Mouse (Mus musculus): ENCODE data around the gene Zfp385a. TPM values are rescaled to one million over a fixed set of nuclear protein-coding genes. Genes with fewer than 3 reads are reported as not detected.
"Not testable (repeated sequence)": the region's sequence is repeated elsewhere in the genome, so short reads cannot be mapped to it uniquely, and the experiment has no call there.

Gene Zfp385a
- polyA plus RNA-seq, 1 experiment from 2014 or later, result 12.7 TPM

GRCm38 (mm10) chr15:103292673-103293345 lies 47.1 kb downstream of the Zfp385a start:
- no peak overlapping the region for H3K4me3 ChIP-seq
- H3K9me3 ChIP-seq, result no peaks in the 10 kb centered on the region
- no peak overlapping the region for H3K9ac ChIP-seq (replicated peaks)
- H3K4me1 ChIP-seq, result peaks cover 28% of the 10 kb centered on the region
- no peak for ATAC-seq (replicated peaks)
- H3K27me3 ChIP-seq, result no peaks in the 10 kb centered on the region
- no peak overlapping the region for H3K27ac ChIP-seq (replicated peaks)
- WGBS, result 77% methylated on average over 4 of the region's 4 CpGs
- no peak overlapping the region for H3K4me2 ChIP-seq (replicated peaks)
- peaks cover 34% of the 10 kb centered on the region for H3K36me3 ChIP-seq

DNA sequence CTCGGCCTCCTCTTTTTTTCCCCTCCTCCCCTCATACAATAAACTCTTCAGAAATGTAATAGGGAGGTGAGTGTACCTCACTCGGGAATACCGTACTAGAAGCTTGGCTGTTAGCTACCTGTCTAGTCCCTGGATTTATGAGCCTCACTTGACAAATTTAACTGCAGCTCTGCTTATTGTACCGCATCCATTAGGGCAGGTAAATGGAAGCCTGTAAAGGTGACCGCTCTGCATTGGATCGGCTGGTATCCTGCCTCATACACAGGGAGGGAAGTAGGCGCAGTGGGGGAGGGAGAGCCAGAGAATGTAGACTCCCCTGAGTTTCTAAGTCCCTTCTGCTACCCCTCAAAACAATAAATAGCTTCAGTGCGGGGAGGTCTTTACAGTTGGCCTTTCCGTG lies 49.0 kb downstream of the Zfp385a start:
- Histone ChIP-seq H3K4me2 (replicated peaks) (no peak overlapping the region), H3K27ac (replicated peaks) (no peak overlapping the region), H3K4me3 (no peak overlapping the region), H3K9ac (replicated peaks) (no peak overlapping the region), H3K27me3 (no peaks in the 10 kb centered on the region), H3K4me1 (peaks cover 14% of the 10 kb centered on the region), H3K36me3 (peaks cover 29% of the 10 kb centered on the region), H3K9me3 (no peaks in the 10 kb centered on the region)
- no peak for ATAC-seq (replicated peaks)
- WGBS, result 93% methylated on average over 9 of the region's 9 CpGs

GRCm38 (mm10) chr15:103290417-103290816 lies 49.5 kb downstream of the Zfp385a start:
- ATAC-seq (replicated peaks), result no peak
- no peak overlapping the region for H3K9ac ChIP-seq (replicated peaks)
- H3K27me3 ChIP-seq, result no peaks in the 10 kb centered on the region
- H3K4me1 ChIP-seq, result peaks cover 14% of the 10 kb centered on the region
- peaks cover 29% of the 10 kb centered on the region for H3K36me3 ChIP-seq
- H3K4me2 ChIP-seq (replicated peaks), result no peak overlapping the region
- no peak overlapping the region for H3K4me3 ChIP-seq
- 79% methylated on average over 6 of the region's 6 CpGs for WGBS
- no peaks in the 10 kb centered on the region for H3K9me3 ChIP-seq
- H3K27ac ChIP-seq (replicated peaks), result no peak overlapping the region

DNA sequence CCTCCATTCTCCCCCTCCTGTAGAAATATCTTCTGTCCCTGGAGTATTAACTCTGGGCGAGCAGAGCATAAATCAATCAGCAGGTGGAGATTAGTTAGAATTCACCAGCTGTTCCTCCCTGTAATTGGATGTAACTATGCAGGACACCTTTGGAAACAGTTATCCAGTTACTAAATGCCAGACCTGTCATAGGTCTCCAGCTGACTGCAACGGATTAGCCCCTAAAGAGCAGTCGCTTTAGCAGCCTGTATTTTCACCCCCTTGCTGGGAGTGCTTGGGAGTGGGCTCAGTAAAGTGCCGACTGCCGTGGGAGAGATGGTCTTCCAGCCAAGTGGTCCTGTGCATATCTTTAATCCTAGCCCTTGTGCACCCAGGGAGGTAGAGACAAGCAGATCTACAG lies 50.3 kb downstream of the Zfp385a start:
- no peak overlapping the region for H3K9ac ChIP-seq (replicated peaks)
- H3K36me3 ChIP-seq, result peaks cover 29% of the 10 kb centered on the region
- no peaks in the 10 kb centered on the region for H3K9me3 ChIP-seq
- no peak overlapping the region for H3K4me2 ChIP-seq (replicated peaks)
- 34% methylated on average over 5 of the region's 5 CpGs for WGBS
- no peak overlapping the region for H3K27ac ChIP-seq (replicated peaks)
- no peaks in the 10 kb centered on the region for H3K27me3 ChIP-seq
- H3K4me1 ChIP-seq, result peaks cover 21% of the 10 kb centered on the region
- H3K4me3 ChIP-seq, result no peak overlapping the region
- no peak for ATAC-seq (replicated peaks)

DNA sequence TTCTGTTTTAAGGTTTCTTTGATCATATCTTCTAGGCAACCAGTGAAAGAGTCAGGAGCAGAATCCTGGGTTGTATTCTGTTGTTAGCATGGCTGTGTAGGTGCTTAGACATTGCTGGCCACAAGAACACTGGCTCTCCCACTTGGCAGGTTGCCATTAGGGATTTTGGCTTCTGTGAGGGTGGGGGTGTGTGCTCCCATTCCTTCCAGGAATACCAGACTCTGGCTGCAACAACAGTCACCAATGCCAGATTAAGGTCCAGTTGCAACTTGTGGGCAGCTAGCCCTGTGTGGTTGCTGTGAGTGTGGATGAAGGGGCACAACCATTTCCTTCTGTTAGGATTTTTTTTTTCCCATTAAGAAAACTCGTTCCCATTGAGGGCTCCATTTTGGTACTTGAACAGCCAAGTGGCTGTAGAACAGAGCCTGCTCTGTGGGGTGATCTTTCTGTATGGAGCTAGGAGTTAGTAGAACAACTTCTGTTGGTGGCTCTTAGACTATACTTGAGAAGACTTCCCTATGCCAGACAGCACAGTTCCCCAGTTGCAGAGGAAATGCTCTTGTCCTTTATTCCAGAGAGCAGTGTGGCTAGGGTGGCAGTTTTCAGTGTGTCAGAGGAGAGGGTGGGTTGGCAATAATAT lies 54.0 kb downstream of the Zfp385a start:
- H3K27ac ChIP-seq (replicated peaks), result peak overlapping the region; percentile 65
- no peak overlapping the region for H3K4me3 ChIP-seq
- H3K9me3 ChIP-seq, result no peaks in the 10 kb centered on the region
- no peak overlapping the region for H3K9ac ChIP-seq (replicated peaks)
- no peak overlapping the region for H3K4me2 ChIP-seq (replicated peaks)
- 25% methylated on average over 1 of the region's 1 CpGs for whole genome bisulfite sequencing
- peaks cover 7% of the 10 kb centered on the region; the same call in 1 of the 2 replicates for H3K36me3 ChIP-seq
- no peaks in the 10 kb centered on the region for H3K27me3 ChIP-seq
- peak; percentile 71; the same call in 1 of the 2 replicates for ATAC-seq (replicated peaks)
- H3K4me1 ChIP-seq, result peaks cover 23% of the 10 kb centered on the region

DNA sequence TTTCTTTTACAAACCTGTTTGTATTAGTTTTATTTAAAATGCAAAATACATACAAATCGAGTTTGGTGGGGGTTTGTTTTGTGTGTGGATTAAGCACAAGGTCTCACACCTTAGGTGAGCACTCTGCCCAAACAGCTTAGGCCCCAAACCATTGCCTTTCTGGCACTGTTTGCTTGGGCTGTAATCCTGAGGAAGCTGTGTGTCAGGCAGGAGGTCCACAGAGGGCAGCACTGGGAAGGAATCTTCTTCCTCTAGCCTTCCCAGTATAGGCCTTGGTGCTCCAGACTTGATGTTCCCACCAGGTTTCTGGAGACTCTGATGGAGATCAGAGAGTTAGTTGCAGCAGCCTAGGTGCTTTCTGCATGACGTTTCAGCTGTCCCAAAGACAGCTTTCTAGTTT lies 55.2 kb downstream of the Zfp385a start:
- Histone ChIP-seq H3K27me3 (no peaks in the 10 kb centered on the region), H3K4me1 (peaks cover 22% of the 10 kb centered on the region), H3K9ac (replicated peaks) (no peak overlapping the region), H3K36me3 (peaks cover 2% of the 10 kb centered on the region; the same call in 1 of the 2 replicates), H3K27ac (replicated peaks) (peak overlapping the region; percentile 65), H3K4me2 (replicated peaks) (no peak overlapping the region), H3K9me3 (no peaks in the 10 kb centered on the region), H3K4me3 (no peak overlapping the region)
- 56% methylated on average over 2 of the region's 2 CpGs for WGBS
- no peak for ATAC-seq (replicated peaks)

- H3K4me1 ChIP-seq, result peaks cover 19% of the 10 kb centered on the region
- no peaks in the 10 kb centered on the region for H3K9me3 ChIP-seq
- no peak overlapping the region for H3K4me3 ChIP-seq
- H3K27ac ChIP-seq (replicated peaks), result no peak overlapping the region
- 45% methylated on average over 3 of the region's 3 CpGs for WGBS
- H3K4me2 ChIP-seq (replicated peaks), result no peak overlapping the region
- no peaks in the 10 kb centered on the region for H3K36me3 ChIP-seq
- H3K9ac ChIP-seq (replicated peaks), result no peak overlapping the region
- no peaks in the 10 kb centered on the region for H3K27me3 ChIP-seq
- ATAC-seq (replicated peaks), result no peak
Measured at GRCm38 (mm10) chr15:103284066-103284465, 55.8 kb downstream of the Zfp385a start.

DNA sequence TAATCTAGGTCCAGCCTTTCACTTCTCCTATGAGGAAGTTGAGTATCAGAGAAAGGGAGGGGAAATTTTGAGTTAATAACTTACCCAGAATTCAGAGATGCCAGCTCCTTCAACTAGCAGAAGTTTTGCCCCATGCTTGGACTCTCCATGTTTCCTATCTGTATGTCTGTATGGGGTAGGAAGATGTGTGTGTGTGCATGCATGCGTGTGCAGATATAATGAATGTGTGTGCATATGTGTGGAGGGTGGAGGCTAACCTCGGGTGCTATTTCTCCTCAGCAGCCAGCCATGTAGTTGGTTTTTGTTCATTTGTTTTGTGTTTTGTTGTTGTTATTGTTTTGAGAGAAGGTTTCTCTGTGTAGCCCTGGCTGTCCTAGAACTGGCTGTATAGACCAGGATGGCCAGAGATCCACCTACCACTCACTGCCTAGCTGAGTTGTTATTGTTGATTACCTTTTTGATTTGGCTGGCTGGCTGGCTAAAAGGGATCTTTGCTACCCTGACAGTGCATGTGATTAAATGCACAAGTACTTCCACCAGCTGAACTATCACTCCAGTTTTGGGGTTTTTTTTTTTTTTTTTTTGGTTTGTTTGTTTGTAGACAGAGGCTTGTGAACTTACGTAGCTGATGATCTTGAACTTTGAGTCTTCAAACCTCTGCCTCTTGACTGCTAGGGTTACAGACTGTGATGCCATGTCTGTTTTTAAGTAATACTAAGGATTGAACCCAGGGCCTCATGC lies 58.3 kb downstream of the Zfp385a start:
- ATAC-seq (replicated peaks), result no peak
- Histone ChIP-seq H3K4me1 (peaks cover 19% of the 10 kb centered on the region), H3K27ac (replicated peaks) (no peak overlapping the region), H3K36me3 (no peaks in the 10 kb centered on the region), H3K9me3 (no peaks in the 10 kb centered on the region), H3K27me3 (no peaks in the 10 kb centered on the region), H3K4me3 (no peak overlapping the region), H3K9ac (replicated peaks) (no peak overlapping the region), H3K4me2 (replicated peaks) (no peak overlapping the region)
- 92% methylated on average over 3 of the region's 3 CpGs for WGBS

DNA sequence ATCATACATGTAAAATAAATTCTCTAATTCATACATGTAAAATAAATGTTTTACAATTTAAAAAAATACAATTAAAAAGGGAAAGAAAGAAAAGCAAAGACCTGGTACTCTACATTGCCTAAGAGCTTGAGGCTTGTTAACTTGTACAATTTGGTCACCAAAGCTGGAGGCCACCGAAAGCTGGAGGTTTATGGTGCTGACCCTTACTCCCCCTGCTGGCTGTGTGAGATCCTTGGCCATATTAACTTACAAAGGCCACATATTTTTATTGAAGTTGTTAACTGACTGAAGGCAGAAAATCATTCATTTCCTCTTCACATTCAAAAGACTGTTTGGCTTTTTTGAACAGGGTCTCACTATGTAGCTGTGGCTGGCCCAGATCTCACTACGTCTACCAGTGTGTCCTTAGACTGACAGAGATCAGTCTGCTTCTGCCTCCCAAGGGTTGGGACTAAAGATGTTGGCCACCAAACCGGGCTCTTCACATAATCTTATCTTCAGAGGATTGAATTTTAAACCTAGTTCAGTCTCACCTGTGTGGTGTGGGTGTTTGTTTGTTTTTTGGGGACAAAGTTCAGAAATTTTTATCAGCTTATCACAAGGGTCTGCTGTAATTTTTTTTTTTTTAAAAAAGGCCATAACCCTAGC lies 59.0 kb downstream of the Zfp385a start:
- Histone ChIP-seq H3K4me3 (no peak overlapping the region), H3K4me2 (replicated peaks) (no peak overlapping the region), H3K27me3 (no peaks in the 10 kb centered on the region), H3K9ac (replicated peaks) (no peak overlapping the region), H3K4me1 (peaks cover 15% of the 10 kb centered on the region), H3K27ac (replicated peaks) (no peak overlapping the region), H3K36me3 (no peaks in the 10 kb centered on the region), H3K9me3 (no peaks in the 10 kb centered on the region)
- 74% methylated on average over 3 of the region's 3 CpGs for WGBS
- ATAC-seq (replicated peaks), result no peak

- WGBS, result 60% methylated on average over 3 of the region's 3 CpGs
- peaks cover 4% of the 10 kb centered on the region for H3K4me1 ChIP-seq
- no peak overlapping the region for H3K4me2 ChIP-seq (replicated peaks)
- H3K9ac ChIP-seq (replicated peaks), result no peak overlapping the region
- H3K4me3 ChIP-seq, result no peak overlapping the region
- no peaks in the 10 kb centered on the region for H3K9me3 ChIP-seq
- no peak overlapping the region for H3K27ac ChIP-seq (replicated peaks)
- H3K27me3 ChIP-seq, result no peaks in the 10 kb centered on the region
- ATAC-seq (replicated peaks), result no peak
- H3K36me3 ChIP-seq, result no peaks in the 10 kb centered on the region
Measured at GRCm38 (mm10) chr15:103279750-103280149, 60.1 kb downstream of the Zfp385a start.

DNA sequence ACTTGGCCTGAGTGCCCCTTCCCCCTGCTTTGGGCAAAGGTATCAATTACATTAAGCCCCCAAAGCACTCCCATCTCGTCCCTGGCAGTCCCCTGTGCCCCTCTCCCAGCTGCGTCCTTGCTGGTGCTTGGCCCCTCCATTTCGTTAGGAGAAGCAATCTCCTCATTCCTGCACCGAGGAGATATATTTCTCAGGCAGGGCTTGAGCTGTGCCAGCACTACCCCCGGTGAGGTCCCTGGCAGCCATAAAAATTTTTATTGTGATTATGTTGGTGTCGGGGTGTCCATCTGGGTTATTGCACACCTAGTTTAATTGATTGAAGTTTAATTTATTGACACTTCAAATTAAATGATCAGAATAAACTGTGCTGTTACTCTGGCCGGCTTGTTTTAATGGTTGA lies 61.9 kb downstream of the Zfp385a start:
- Histone ChIP-seq H3K9ac (replicated peaks) (no peak overlapping the region; the same call in 1 of the 2 replicates), H3K27ac (replicated peaks) (no peak overlapping the region), H3K4me3 (no peak overlapping the region), H3K4me1 (peaks cover 18% of the 10 kb centered on the region), H3K9me3 (no peaks in the 10 kb centered on the region), H3K36me3 (no peaks in the 10 kb centered on the region), H3K4me2 (replicated peaks) (no peak overlapping the region), H3K27me3 (no peaks in the 10 kb centered on the region)
- no peak for ATAC-seq (replicated peaks)
- WGBS, result 62% methylated on average over 7 of the region's 7 CpGs

GRCm38 (mm10) chr15:103275943-103276342 lies 64.0 kb downstream of the Zfp385a start:
- peaks cover 18% of the 10 kb centered on the region for H3K4me1 ChIP-seq
- 91% methylated on average over 3 of the region's 3 CpGs for WGBS
- not testable (repeated sequence) for H3K36me3 ChIP-seq; H3K27me3 ChIP-seq; H3K27ac ChIP-seq (replicated peaks); ATAC-seq (replicated peaks); H3K4me2 ChIP-seq (replicated peaks); H3K4me3 ChIP-seq; H3K9me3 ChIP-seq; H3K9ac ChIP-seq (replicated peaks)
